Mouse (Mus musculus) olfactory bulb, adult 2 months (tissue): ENCODE results near the gene Dlgap4.

Experiments
- CTCF ChIP-seq: fragments of 200-500 bp; IDR thresholded peaks from 2 replicates; pipeline ENCODE4 v1.5.1; 2012; ENCODE audit warnings: low read depth, mild to moderate bottlenecking, low read length, moderate library complexity; ENCODE audit not compliant: insufficient read depth
- POLR2A ChIP-seq: fragments of 200-500 bp; IDR thresholded peaks from 2 replicates; pipeline ENCODE4 v1.6.1; 2012; ENCODE audit warnings: mild to moderate bottlenecking, low read depth, low read length, moderate library complexity; ENCODE audit not compliant: insufficient read depth

- TF ChIP-seq POLR2A (no peak), CTCF (no peak)
Measured at GRCm38 (mm10) chr2:156666231-156666630, 52.7 kb downstream of the Dlgap4 start.
